Mouse (Mus musculus) skeletal muscle tissue, adult 2 months (tissue): ENCODE results near the gene Gm49394.

ENCODE experiments used
- DNase-seq: peaks from one replicate; pipeline ENCODE4 v3.0.0-alpha.2; 2012; ENCODE audit warnings: low read depth, low spot score

Gene Gm49394

DNA sequence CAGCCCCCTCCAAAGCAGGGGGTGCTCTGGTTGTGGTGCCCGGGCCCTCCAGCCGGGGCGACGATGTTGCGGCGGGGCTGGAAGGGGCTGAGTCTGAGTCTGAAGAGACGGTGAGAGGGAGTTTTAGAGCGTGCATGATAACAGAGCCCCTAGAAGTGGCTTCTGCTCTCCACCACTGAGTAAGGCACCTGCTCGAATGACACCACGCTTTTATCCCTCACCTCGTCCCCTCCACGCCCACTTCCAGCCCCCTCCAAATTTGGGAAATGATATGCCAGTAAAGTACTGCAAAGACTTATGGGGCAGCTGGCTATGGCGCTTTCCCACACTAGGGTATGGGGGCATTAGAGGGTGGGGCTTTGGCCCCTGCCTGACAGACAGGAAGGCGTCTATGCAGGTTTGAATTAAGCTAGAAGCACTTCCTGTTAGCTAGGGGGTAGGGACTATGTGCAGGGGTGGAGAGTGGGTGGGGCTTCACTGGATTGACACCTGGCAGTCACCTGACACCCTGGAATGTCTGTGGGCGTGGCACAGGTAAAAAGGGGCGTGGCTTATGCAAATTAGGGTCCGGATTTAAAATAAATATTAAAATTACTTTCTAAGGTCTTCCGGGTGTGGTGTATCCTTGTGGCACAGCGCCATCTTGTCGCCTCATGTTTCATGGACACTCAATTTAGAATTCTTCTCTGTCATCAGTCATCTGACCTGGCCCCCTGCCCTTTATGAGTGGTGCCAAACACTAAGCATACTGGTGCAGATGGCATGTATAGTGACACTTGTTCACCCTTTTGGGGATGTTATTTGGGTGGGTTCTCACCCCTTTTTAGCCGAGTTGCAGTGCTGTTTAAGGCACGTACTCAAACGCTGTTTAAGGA lies at the start of gene Gm49394:
Gene Gm49394 (minus strand): TSS at position 192 of the 875 bp plus-strand sequence.
- DNase-seq: no peak

GRCm38 (mm10) chr7:142714783-142715498 lies 45.2 kb upstream of the Gm49394 start:
- peak; percentile 7 for DNase-seq

DNA sequence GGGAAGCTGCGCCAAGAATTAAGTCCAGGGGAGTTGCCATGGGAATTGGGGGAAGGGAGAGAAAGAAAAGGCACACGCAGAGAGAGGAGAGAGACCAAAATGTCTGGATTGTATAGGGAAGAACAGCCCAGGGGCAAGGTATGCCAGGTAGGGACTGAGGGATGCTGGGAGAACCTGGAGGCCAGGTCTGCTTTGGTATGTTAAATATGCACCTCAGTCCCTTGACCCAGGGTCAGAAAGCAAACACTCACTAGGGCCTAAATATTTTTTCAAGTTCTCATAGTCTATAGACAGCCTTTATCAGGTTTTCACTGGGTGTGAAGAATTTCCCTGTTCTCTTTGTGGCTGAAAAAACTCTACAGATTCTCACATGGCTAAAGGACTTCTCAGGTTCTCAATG lies 37.1 kb upstream of the Gm49394 start:
- DNase-seq: no peak

- peak; percentile 78 for DNase-seq
These were observed 29.7 kb upstream of the Gm49394 start for GRCm38 (mm10) chr7:142699334-142699860.

GRCm38 (mm10) chr7:142678611-142679010 lies 8.9 kb upstream of the Gm49394 start:
- peak; percentile 44 for DNase-seq

GRCm38 (mm10) chr7:142675644-142676043 lies 5.9 kb upstream of the Gm49394 start:
- peak; percentile 65 for DNase-seq

GRCm38 (mm10) chr7:142675141-142675540 lies 5.4 kb upstream of the Gm49394 start:
- DNase-seq: no peak

GRCm38 (mm10) chr7:142672120-142672519 lies 2.4 kb upstream of the Gm49394 start:
- peak; percentile 24 for DNase-seq

GRCm38 (mm10) chr7:142671067-142671466 lies 1.3 kb upstream of the Gm49394 start:
- no peak for DNase-seq

- no peak for DNase-seq
These were observed 1.4 kb downstream of the Gm49394 start for GRCm38 (mm10) chr7:142668328-142668727.

- no peak for DNase-seq
These were observed 2.2 kb downstream of the Gm49394 start for GRCm38 (mm10) chr7:142667521-142667920.

- DNase-seq: no peak
These were observed 3.1 kb downstream of the Gm49394 start, which contains the start of gene Igf2 for GRCm38 (mm10) chr7:142666659-142667058. Gene Igf2 (minus strand): TSS chr7:142666816.

- no peak for DNase-seq
These were observed 3.6 kb downstream of the Gm49394 start for GRCm38 (mm10) chr7:142666109-142666508.

- DNase-seq: no peak
These were observed 4.4 kb downstream of the Gm49394 start for GRCm38 (mm10) chr7:142665364-142665763.

- DNase-seq: no peak
These were observed 5.2 kb downstream of the Gm49394 start for GRCm38 (mm10) chr7:142664465-142665029.

- DNase-seq: no peak
These were observed 5.8 kb downstream of the Gm49394 start for GRCm38 (mm10) chr7:142663931-142664421.

GRCm38 (mm10) chr7:142663151-142663550 lies 6.6 kb downstream of the Gm49394 start:
- no peak for DNase-seq

GRCm38 (mm10) chr7:142661811-142662210 lies 7.9 kb downstream of the Gm49394 start:
- DNase-seq: no peak

DNA sequence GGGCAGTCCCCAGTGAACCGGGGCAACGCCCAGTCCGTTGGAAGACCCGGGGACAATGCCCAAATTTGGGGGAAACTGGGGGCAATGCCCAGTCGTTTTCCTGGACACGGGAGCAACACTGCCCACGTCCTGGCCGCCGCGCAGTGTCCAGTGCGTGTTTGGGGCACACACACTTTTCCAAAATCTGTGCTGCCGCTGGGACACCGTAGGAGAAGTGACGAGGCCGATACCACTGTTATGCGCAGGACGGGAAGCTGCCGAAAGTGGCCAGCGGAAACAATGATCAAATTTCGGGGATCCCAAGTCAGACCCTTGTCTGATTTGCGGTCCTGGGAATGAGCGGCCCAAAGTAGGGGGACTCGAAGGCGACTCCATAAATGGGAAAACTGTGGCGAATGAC lies 8.7 kb downstream of the Gm49394 start:
- DNase-seq: no peak

GRCm38 (mm10) chr7:142660651-142660945 lies 9.1 kb downstream of the Gm49394 start:
- DNase-seq: no peak

DNA sequence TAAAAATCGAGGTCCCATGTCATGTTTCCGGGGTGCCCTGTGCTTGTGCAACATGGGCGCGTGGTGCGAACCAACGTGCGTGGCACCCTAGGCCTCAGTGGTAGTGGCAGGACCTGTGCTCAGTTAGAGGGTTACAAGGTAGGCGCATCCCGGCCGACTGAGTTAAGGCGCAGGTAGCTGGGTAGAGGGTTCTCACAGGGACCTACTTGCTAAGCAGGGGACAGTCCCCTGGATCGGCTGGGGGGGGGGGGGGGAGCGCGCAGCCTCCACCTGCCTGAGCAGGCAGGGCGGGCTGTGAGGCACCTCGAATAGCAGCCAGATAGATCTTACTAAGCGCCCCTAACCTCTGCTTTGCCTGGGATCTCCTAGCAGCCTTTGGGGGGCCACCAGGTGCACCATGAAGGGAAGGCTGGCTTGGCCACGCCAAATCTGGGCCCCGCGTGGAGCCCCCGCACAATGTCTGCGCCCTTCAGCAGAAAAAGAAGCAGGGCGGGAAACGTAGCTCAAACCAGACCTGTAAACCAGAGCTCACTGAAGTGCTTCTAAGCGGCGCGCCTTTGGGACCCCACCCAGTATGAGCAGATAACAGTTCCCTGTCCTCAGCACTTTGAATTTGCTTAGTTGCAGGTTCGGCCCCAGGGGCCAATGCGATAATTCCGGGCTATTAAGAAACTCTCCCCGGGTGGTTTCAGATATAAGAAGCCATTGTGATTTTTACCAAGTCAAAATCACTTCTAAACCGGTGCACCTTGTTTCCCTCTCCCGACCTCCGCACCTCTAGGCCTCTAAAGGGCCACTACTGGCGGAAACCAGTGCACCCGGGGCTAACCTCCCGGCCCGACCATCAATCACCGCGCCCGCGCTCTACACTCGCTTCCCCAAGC lies 9.7 kb downstream of the Gm49394 start:
- DNase-seq: no peak
